Comparison of ENCODE assay signal across 9 mouse cellular contexts in genomic region chr7:123108058-123109055, GRCm38 (mm10). TPM values are rescaled to one million over a fixed set of nuclear protein-coding genes. Genes with fewer than 3 reads are reported as not detected.
A peak's percentile ranks its signal among the peaks of the same experiment; 100 is the strongest.
DNase-seq lines count a peak whose midpoint lies in the region; ATAC-seq and TF ChIP-seq lines count a peak whose summit lies in the region.
"Had no signal": no experiment of that assay in that cellular context is flagged by ENCODE, and none has a peak within 500 bp of the region (broad histone marks: within the 10 kb centered on the region; RNA-seq: fewer than 3 reads in every experiment).

No protein-coding gene starts in this region.

- intact Hi-C loops in heart, postnatal 10 days (cut with DNase I) = no loop called here

- no peak for ATAC-seq in heart, embryonic 16.5 days (replicated peaks; ENCODE audit: extremely low read depth, insufficient read depth, low FRiP score)
- ATAC-seq in limb, embryonic 13.5 days (ENCODE audit: low FRiP score, low read depth) = peak; percentile 34; the same call in 1 of the 2 replicates

- no peak for TF ChIP-seq CTCF in C2C12 (IDR thresholded peaks at IDR 0.05; ENCODE audit: control insufficient read depth, insufficient read depth, insufficient read length)

- H3K79me2 ChIP-seq in C2C12 (ENCODE audit: control insufficient read depth, insufficient read depth) = no peaks in the 10 kb centered on the region

- no peak overlapping the region for H3K4me3 ChIP-seq in heart, embryonic 16.5 days (ENCODE audit: low read length)
- no peak overlapping the region for H3K4me3 ChIP-seq in C2C12 (ENCODE audit: insufficient read depth, poor library complexity, severe bottlenecking)
- H3K4me3 ChIP-seq in limb, embryonic 13.5 days = no peak overlapping the region
- H3K4me3 ChIP-seq: neural tube, embryonic 12.5 days had no signal

- 47% methylated on average over 13 of the region's 13 CpGs for WGBS in heart, embryonic 16.5 days
- 60% methylated on average over 13 of the region's 13 CpGs for WGBS in limb, embryonic 13.5 days

- H3K27ac ChIP-seq in heart, embryonic 16.5 days (ENCODE audit: low read length) = 0 out of 2 replicates have a peak overlapping the region, but pooled peaks have one; percentile 36
- no peak overlapping the region for H3K27ac ChIP-seq in limb, embryonic 13.5 days
- H3K27ac ChIP-seq: neural tube, embryonic 12.5 days had no signal

- H3K9me3 ChIP-seq in heart, embryonic 16.5 days (replicated peaks; ENCODE audit: control insufficient read depth, low read length) = no peaks in the 10 kb centered on the region
- H3K9me3 ChIP-seq in limb, embryonic 13.5 days = no peaks in the 10 kb centered on the region
- H3K9me3 ChIP-seq: neural tube, embryonic 12.5 days had no signal

- no peak overlapping the region for H3K4me2 ChIP-seq in heart, embryonic 16.5 days (ENCODE audit: low read depth, low read length)
- no peak overlapping the region for H3K4me2 ChIP-seq in limb, embryonic 13.5 days (replicated peaks)
- H3K4me2 ChIP-seq: neural tube, embryonic 12.5 days had no signal

- H3K27me3 ChIP-seq in heart, embryonic 16.5 days (ENCODE audit: control insufficient read depth, insufficient read depth, low read length) = no peaks in the 10 kb centered on the region
- no peaks in the 10 kb centered on the region for H3K27me3 ChIP-seq in C2C12 (ENCODE audit: control insufficient read depth, insufficient read depth, insufficient read length)
- no peaks in the 10 kb centered on the region for H3K27me3 ChIP-seq in limb, embryonic 13.5 days
- H3K27me3 ChIP-seq: neural tube, embryonic 12.5 days had no signal

- H3ac ChIP-seq in C2C12 (ENCODE audit: control insufficient read depth, insufficient read length, low read depth) = no peak overlapping the region

- H3K79me3 ChIP-seq in C2C12 (ENCODE audit: low read depth) = no peaks in the 10 kb centered on the region

- no peaks in the 10 kb centered on the region for H3K36me3 ChIP-seq in heart, embryonic 16.5 days (ENCODE audit: control insufficient read depth, insufficient read depth)
- H3K36me3 ChIP-seq in C2C12 (ENCODE audit: control insufficient read depth, insufficient read depth) = no peaks in the 10 kb centered on the region
- H3K36me3 ChIP-seq in limb, embryonic 13.5 days = no peaks in the 10 kb centered on the region
- H3K36me3 ChIP-seq: neural tube, embryonic 12.5 days had no signal

- H3K4me1 ChIP-seq in heart, embryonic 16.5 days (ENCODE audit: control insufficient read depth, insufficient read depth, low read length) = peaks cover 29% of the 10 kb centered on the region
- peaks cover 25% of the 10 kb centered on the region for H3K4me1 ChIP-seq in limb, embryonic 13.5 days
- H3K4me1 ChIP-seq: neural tube, embryonic 12.5 days had no signal

- DNase-seq in heart, postnatal 10 days = no peak
- peak; percentile 59 for DNase-seq in adrenal gland, postnatal 14 days
- no peak for DNase-seq in cerebellum, adult 9-10 months
- no peak for DNase-seq in thymus, postnatal 0 days (ENCODE audit: low spot score)
- DNase-seq in thymus, postnatal 10 days (ENCODE audit: low spot score in 2 of 2) = no peak

- no peak overlapping the region for H3K9ac ChIP-seq in heart, embryonic 16.5 days (ENCODE audit: low read length)
- no peak overlapping the region for H3K9ac ChIP-seq in limb, embryonic 13.5 days
- H3K9ac ChIP-seq: neural tube, embryonic 12.5 days had no signal

TF ChIP-seq in C2C12, 6 proteins besides CTCF, POLR2A, EP300 and RAD21:
- TF ChIP-seq CEBPB (IDR thresholded peaks at IDR 0.05; ENCODE audit: low read depth) (no peak), MYOD1 (IDR thresholded peaks at IDR 0.05; ENCODE audit: control insufficient read depth, insufficient read length, low read depth) (no peak), USF1 (IDR thresholded peaks at IDR 0.05; ENCODE audit: low read depth) (no peak), MYOG (IDR thresholded peaks at IDR 0.05; ENCODE audit: control insufficient read depth, extremely low read depth, insufficient read length) (no peak), FOSL1 (IDR thresholded peaks at IDR 0.05; ENCODE audit: insufficient read depth, low read length, poor library complexity, severe bottlenecking) (peak; percentile 66), MAX (IDR thresholded peaks at IDR 0.05) (peak; percentile 44)
TF ChIP-seq in C2C12: peak in this region for 2.

RNA-seq across cellular contexts. Expression of gene Tnrc6a, which starts 15.3 kb away (rescaled TPM):
- 25.1 and 33.2 TPM in 2 replicates for polyA plus RNA-seq in heart, embryonic 16.5 days (2015; fragmentation: Nextera tagmentation; extraction: Ambion mirVana)
- total RNA-seq in heart, postnatal 10 days (2021) = 10 to 100 TPM; 38.5 to 47.3 TPM
- 15.8 TPM for polyA plus RNA-seq in C2C12 (2012; fragmentation: generic; extraction: Trizol)
- 57.5 and 68.3 TPM in 2 replicates for total RNA-seq in adrenal gland, postnatal 14 days (2021)
- polyA plus RNA-seq in limb, embryonic 13.5 days (2015; fragmentation: Nextera tagmentation; extraction: Ambion mirVana) = 60.9 and 63.3 TPM in 2 replicates
- 62.7 and 94.2 TPM in 2 replicates for polyA plus RNA-seq in thymus, postnatal 0 days (2015; fragmentation: Nextera tagmentation; extraction: Ambion mirVana)
